Mouse (Mus musculus) Patski (cell line): Measurements from ENCODE around the gene Ly6g6e. TPM values are rescaled to one million over a fixed set of nuclear protein-coding genes. Genes with fewer than 3 reads are reported as not detected.

Experiments
- ATAC-seq: fragments of 100-300 bp; one replicate; pipeline ENCODE4 v1.8.0; 2021
- CTCF ChIA-PET: fragments of 350-600 bp; sonication (Branson Sonifier 250); formaldehyde crosslinking; loops from one replicate; lab custom pipeline; 2022; ENCODE audit warnings: inconsistent platforms; lab: Charles Lee
- POLR2A ChIA-PET: fragments of 350-600 bp; sonication (Branson Sonifier 250); formaldehyde crosslinking; loops from one replicate; lab custom pipeline; 2022; ENCODE audit warnings: antibody characterized with exemption, inconsistent platforms; lab: Charles Lee
- DNase-seq: peaks from one replicate; pipeline ENCODE4 v3.0.0-alpha.2; 2011; ENCODE audit warnings: low read depth, low spot score
- H3K27me3 ChIP-seq: fragments of 371-371 bp; one replicate; pipeline ENCODE4 v1.5.1; 2021
- CTCF ChIP-seq: fragments of 100-300 bp; IDR thresholded peaks from one replicate; pipeline ENCODE4 v1.5.1; 2021
- in situ Hi-C: fragments of 300-500 bp; cut with MboI; formaldehyde crosslinking; loops from 3 replicates; pipeline ENCODE4 v1.11.1; 2018; ENCODE audit warnings: low pct_unique_long_range_greater_than_20kb, mixed read lengths
- polyA plus RNA-seq: library from polyadenylated mRNA; unstranded; gene quantifications from one replicate; pipeline ENCODE4 v1.2.3, GENCODE M21; 2021

Gene Ly6g6e
- polyA plus RNA-seq, 1 experiment from 2014 or later = not detected

DNA sequence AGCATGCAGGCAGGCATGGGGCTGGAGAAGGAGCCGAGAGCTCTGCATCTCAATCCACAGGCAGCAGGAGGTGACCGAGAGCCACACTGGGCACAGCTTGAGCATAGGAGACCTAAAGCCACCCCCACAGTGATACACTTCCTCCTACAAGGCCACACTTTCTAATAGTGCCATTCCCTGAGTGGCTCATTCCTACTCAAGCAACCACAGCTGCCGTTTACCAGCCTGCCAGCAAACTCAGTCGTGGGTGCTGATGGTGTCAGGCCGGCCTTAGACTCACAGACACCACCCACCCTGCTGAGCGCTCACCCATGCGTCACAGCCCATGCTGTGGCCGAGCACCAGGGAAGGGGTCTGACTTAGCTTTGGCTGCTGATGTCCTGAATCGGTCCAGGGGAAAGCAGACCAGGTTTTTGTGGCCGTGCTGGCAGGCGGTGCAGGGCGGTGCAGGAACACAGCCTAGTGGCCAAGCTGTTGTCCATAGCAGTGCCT lies 20.5 kb downstream of the Ly6g6e start:
- DNase-seq = no peak
- POLR2A ChIA-PET = interaction anchor here (1.1 kb wide), 1 partner anchor 19 kb away, joined by 4 read pairs; no protein-coding TSS in a partner anchor
- H3K27me3 ChIP-seq = no peaks in the 10 kb centered on the region
- TF ChIP-seq CTCF = no peak
- ATAC-seq = no peak
- CTCF ChIA-PET = interaction anchor here (0.7 kb wide), 1 partner anchor 75 kb away, joined by 3 read pairs; no protein-coding TSS in a partner anchor
- in situ Hi-C loops = no loop called here

DNA sequence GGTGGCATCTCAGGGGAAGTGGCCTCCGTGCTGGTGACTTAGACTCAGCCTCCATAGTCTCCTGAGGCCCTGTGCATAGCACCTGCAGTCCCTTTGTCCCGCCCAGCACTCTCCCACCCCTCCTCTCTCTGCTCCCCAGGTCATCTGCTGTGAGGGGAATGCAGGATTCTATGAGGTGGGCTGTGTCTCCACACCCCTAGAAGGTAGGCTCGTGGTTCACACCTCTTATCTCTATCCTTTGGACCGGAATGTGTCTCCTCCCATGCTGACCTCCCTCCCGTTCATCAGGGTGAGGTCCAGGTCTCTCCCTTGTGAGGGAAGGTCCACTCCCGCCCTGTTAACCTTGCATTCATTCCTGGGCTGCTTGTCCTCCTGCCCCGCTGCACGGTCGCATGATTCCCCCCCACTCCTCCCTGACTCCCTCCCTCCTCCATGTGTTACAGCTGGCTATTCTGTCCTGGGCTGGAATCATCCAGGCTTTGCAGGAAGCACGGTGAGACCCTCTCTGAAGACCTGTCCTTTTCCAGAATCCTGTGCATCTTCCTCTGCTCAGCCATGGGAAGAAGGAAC lies 23.6 kb downstream of the Ly6g6e start:
- no peaks in the 10 kb centered on the region for H3K27me3 ChIP-seq
- no peak for ATAC-seq
- in situ Hi-C loops = no loop called here
- CTCF ChIA-PET = no interaction called here
- POLR2A ChIA-PET = no interaction called here
- DNase-seq = no peak
- no peak for TF ChIP-seq CTCF

DNA sequence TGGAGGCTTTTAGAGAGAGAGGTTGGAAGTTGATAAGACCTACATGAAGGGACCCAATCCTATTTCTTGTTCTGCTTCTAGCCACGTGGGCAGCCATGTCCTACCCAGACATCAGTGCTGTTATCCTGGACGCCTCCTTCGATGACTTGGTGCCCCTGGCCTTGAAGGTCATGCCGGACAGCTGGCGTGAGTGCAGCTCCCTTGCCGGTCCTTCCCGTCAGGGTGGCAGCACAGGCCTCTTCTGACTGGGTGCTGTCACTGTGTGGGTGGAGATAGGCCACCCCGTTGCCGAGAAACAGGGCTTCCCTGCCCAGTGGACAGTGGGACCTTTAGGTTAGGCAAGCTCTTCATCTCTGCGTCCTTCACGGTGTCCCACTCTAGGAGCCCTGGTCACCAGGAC lies 24.5 kb downstream of the Ly6g6e start:
- no peaks in the 10 kb centered on the region for H3K27me3 ChIP-seq
- ChIA-PET CTCF (no interaction called here), POLR2A (interaction anchor here (0.8 kb wide), 1 partner anchor 99 kb away, joined by 3 read pairs; no protein-coding TSS in a partner anchor)
- DNase-seq (no peak), ATAC-seq (no peak)
- no peak for TF ChIP-seq CTCF
- in situ Hi-C loops = no loop called here

DNA sequence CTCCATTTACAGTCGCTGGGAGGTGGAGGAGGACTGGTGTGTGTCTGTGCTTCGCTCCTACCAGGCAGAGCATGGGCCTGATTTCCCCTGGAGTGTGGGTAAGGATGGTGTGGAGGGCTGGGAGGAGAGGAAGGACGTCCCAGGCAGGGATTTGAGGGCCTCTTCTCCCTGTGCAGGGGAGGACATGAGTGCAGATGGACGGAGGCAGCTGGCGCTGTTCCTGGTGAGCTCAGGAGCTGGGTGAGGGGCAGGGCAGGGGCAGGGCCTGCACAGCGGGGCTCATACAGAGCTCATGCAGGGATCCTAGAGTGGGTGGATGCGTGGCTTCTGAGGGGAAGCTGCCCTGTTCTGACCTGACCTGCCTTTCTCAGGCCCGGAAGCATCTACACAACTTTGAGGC lies 25.6 kb downstream of the Ly6g6e start:
- ATAC-seq = no peak
- in situ Hi-C loops = no loop called here
- POLR2A ChIA-PET = interaction anchor here (0.8 kb wide), 1 partner anchor 151 kb away, joined by 3 read pairs; no protein-coding TSS in a partner anchor
- no peak for DNase-seq
- CTCF ChIA-PET = no interaction called here
- no peaks in the 10 kb centered on the region for H3K27me3 ChIP-seq
- TF ChIP-seq CTCF = no peak

DNA sequence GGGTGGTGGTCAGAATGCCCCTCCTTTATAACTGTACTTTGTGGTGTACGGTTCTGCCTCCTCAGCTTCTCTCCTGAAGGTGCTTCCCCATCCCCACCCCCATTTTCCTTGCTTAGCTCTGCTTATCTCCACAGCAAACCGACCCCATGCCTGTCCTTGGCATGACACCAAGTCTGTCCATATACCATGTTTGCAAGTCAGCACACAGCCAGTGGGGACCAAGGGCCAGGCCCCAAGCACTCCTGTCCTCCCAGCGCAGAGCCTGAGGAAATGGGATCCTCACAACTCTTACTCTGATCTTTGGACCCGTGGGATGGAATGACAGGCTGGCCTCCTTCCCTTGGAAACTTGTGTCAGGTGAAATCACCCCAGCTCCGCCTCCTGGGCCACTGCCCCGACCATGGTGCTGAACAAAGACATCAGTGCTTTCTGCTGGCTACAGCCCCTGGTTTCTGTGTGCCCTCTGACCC lies 26.6 kb downstream of the Ly6g6e start:
- no peak for ATAC-seq
- in situ Hi-C loops = no loop called here
- CTCF ChIA-PET = no interaction called here
- no peaks in the 10 kb centered on the region for H3K27me3 ChIP-seq
- TF ChIP-seq CTCF = no peak
- DNase-seq = no peak
- POLR2A ChIA-PET = interaction anchor here (0.6 kb wide), 1 partner anchor 9 kb away, joined by 4 read pairs; no protein-coding TSS in a partner anchor

DNA sequence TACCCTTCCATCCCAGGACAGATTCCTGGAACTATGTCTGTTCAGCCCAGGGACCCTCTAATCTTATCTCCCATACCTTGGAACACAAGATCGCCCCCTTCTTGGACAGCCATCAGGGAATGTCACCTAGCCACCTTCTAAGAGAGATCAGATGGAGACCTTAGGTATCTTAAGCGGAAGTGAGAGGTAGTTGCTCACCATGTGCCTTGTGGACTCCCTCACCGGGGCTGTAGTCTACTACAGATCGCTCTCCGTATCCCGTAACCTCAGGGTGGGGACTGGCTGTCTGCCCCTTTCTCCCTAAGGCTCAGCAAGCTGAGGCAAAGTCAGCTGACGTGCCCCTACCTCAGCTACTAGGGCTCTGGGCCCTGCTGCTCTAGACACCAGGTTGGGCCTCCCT lies 27.4 kb downstream of the Ly6g6e start:
- POLR2A ChIA-PET = interaction anchor here (1.0 kb wide), 1 partner anchor 14 kb away, joined by 4 read pairs; no protein-coding TSS in a partner anchor

DNA sequence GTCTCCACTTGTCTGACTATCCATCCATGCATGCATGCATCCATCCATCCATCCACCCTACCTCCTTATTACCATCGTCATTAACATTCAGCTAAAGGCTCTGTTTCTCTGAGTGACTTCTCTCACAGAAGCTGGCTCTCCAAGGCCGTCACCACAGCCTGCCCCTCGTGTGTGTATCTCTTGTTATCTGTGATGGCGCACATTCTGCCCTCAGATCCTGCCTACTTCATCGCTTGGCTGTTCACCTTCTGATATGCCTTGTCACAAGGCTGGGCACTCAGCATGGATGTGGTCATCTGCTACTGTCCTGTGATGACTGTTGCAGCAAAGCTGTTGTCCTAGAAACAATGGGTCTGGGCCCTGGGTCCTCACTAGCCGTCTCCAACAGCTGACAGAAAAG lies 28.1 kb downstream of the Ly6g6e start:
- TF ChIP-seq CTCF = no peak
- in situ Hi-C loops = no loop called here

More for the DNA sequence above, 27.4 kb downstream of the Ly6g6e start:
- CTCF ChIA-PET = interaction anchor here (0.9 to 1.5 kb wide), 2 partner anchors 97 to 156 kb away, joined by 3 read pairs; no protein-coding TSS in a partner anchor
- no peak for DNase-seq
- no peaks in the 10 kb centered on the region for H3K27me3 ChIP-seq
- in situ Hi-C loops = no loop called here
- no peak for ATAC-seq
- no peak for TF ChIP-seq CTCF

DNA sequence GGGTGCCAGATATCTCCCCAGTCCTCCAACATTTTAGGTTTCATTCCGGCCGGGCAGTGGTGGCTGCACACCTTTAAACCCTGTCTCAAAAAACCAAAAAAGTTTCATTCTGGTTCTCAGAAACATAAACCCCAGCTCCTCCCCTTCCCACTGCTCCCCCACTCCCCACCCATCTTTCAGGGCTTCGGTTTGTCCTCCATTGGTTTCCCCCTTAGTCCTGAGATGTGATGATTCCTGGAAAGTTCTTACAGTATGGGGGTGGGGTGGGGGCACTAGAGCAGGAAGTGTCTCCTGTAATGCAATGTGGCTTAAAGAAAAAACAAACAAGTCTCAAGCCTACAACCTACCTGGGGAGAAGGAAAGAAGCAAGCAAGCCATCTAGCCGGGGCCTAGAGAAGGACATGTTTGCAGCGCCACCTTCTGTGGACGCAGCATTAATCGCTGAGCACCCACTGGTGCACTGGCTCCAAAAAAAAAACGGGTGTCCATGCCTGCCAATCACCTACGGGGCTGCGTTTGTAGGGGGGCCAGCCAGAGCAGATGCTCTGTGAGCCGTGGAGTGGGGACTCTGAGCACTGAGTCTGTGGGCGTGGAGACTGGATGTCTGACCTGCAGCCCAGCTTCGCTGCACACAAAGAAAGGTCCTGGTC lies 29.2 kb downstream of the Ly6g6e start:
- no peaks in the 10 kb centered on the region for H3K27me3 ChIP-seq
- DNase-seq (no peak), ATAC-seq (no peak)
- in situ Hi-C loops = no loop called here
- ChIA-PET POLR2A (interaction anchor here (0.9 kb wide), 1 partner anchor 47 kb away, joined by 4 read pairs; the partner anchor contains the start of gene Ddah2), CTCF (interaction anchor here (0.9 to 2.0 kb wide), 6 partner anchors 10 to 88 kb away, joined by 3 to 4 read pairs (median 4); no protein-coding TSS in a partner anchor)
- no peak for TF ChIP-seq CTCF

More for the DNA sequence above, 28.1 kb downstream of the Ly6g6e start:
- DNase-seq (no peak), ATAC-seq (no peak)
- H3K27me3 ChIP-seq = no peaks in the 10 kb centered on the region
- ChIA-PET CTCF (interaction anchor here (0.9 to 1.8 kb wide), 3 partner anchors 9 to 157 kb away, joined by 3 to 4 read pairs (median 3); no protein-coding TSS in a partner anchor), POLR2A (interaction anchor here (1.0 kb wide), 1 partner anchor 13 kb away, joined by 4 read pairs; no protein-coding TSS in a partner anchor)

DNA sequence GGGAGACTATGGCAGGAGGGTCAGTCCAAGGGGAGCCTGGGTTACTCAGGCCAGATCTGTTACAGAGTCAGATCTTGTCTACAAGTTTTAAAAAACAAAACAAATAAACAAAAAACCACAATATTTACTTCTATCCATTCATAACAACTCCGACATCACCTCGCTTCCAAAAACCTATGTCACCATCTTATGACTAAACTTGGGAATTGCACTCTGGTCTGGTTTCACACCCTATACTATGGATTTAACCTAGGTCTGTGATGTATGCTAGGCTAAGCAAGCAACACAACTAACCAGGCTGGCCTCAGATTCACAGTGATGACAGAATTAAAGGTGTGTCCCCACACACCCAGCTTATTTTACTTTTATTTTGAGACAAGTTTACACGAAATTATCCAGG lies 29.8 kb downstream of the Ly6g6e start:
- in situ Hi-C loops = no loop called here
- POLR2A ChIA-PET = interaction anchor here (0.6 to 0.9 kb wide), 2 partner anchors 48 to 81 kb away, joined by 4 to 6 read pairs; partner anchors contain the start of gene Ddah2
- H3K27me3 ChIP-seq = no peaks in the 10 kb centered on the region
- CTCF ChIA-PET = interaction anchor here (0.9 to 2.0 kb wide), 6 partner anchors 18 to 88 kb away, joined by 3 to 4 read pairs (median 3); no protein-coding TSS in a partner anchor
- DNase-seq (no peak), ATAC-seq (no peak)
- TF ChIP-seq CTCF = no peak

DNA sequence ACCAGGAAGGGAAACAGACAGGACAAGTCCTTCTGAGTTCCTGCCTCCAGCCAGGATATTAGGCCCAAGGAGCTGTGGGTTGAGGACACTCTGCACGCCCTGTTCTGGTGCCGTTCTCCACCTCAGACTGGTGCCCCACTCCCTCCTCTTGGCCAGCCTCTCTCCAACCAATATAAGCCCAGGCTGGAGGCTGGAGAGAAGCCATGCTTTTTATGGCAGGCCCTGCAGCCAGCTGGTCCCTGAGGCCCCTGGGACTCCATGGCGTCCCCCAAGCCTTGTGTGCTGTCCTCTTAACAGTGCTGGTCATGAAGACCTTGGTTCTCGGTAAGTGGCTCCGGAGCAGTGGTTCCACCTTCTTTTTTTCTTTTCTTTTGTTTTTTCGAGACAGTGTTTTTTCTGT lies 31.4 kb downstream of the Ly6g6e start, which contains the start of gene Ly6g5c:
TSS of gene Ly6g5c (plus strand) at position 183 of the 400 bp plus-strand sequence.
- in situ Hi-C loops = no loop called here
- DNase-seq = no peak
- ChIA-PET POLR2A (no interaction called here), CTCF (interaction anchor here (1.4 kb wide), 1 partner anchor 88 kb away, joined by 3 read pairs; no protein-coding TSS in a partner anchor)
- ATAC-seq = no peak
- TF ChIP-seq CTCF = no peak
- no peaks in the 10 kb centered on the region for H3K27me3 ChIP-seq
